Mouse (Mus musculus) large intestine, adult 2 months (tissue): Measurements from ENCODE around the gene Srsx. TPM values are rescaled to one million over a fixed set of nuclear protein-coding genes. Genes with fewer than 3 reads are reported as not detected.
"Not testable (repeated sequence)": the region's sequence is repeated elsewhere in the genome, so short reads cannot be mapped to it uniquely, and the experiment has no call there.

Experiments used
- DNase-seq: peaks from one replicate; pipeline ENCODE4 v3.0.0-alpha.2; 2012; ENCODE audit warnings: low read depth, low spot score
- WGBS: fragments of 180-500 bp; shearing (Covaris S2); methylation state at CpG from one replicate; pipeline ENCODE4 v1.1.7; 2018; 5-methylcytosine and 5-hydroxymethylcytosine counted together
- polyA plus RNA-seq: library from polyadenylated mRNA; depleted of rRNA; stranded (reverse); fragments of >200 nt; gene quantifications from 2 replicates; pipeline ENCODE4 v1.2.3, GENCODE M21; 2012; rRNA removed

The Srsx gene
- polyA plus RNA-seq, result not detected in 2 replicates

GRCm38 (mm10) chrX:123222381-123222780 lies at the start of gene Srsx:
Gene Srsx (minus strand): TSS chrX:123222481.
- no CpG with 5 or more reads among the region's 1 CpGs for WGBS
- DNase-seq, result not testable (repeated sequence)

- whole genome bisulfite sequencing, result no CpG with 5 or more reads among the region's 3 CpGs
- DNase-seq, result not testable (repeated sequence)
Observed at GRCm38 (mm10) chrX:123246807-123247206, 24.5 kb upstream of the Srsx start, which contains the start of gene Gm17577. Gene Gm17577 (minus strand): TSS chrX:123246907.

Other genes starting within 250 kb of the Srsx start
- not detected in 2 replicates for gene Gm17521, start 192.8 kb downstream of the Srsx start, polyA plus RNA-seq
- gene Cldn34c1, start 119.0 kb downstream of the Srsx start, polyA plus RNA-seq, result 1.1 and 1.5 TPM in 2 replicates
- gene Gm17577, start 24.4 kb upstream of the Srsx start, polyA plus RNA-seq, result not detected in 2 replicates